Mouse (Mus musculus) stomach, postnatal 0 days (tissue): ENCODE measurements around the gene Pds5b. TPM values are rescaled to one million over a fixed set of nuclear protein-coding genes. Genes with fewer than 3 reads are reported as not detected.

Experiments used
- ATAC-seq: fragments of 200-750 bp; cut with Nextera tagmentation; 2 replicates; pipeline ENCODE4 v1.8.0; 2017; ENCODE audit not compliant: low FRiP score, low TSS enrichment
- DNase-seq: peaks from one replicate; pipeline ENCODE4 v3.0.0-alpha.2; 2016; ENCODE audit warnings: low spot score
- H3K27ac ChIP-seq: fragments of 300-500 bp; sonication (generic); replicated peaks from 2 replicates; pipeline ENCODE4 v1.5.1; 2014; ENCODE audit warnings: mild to moderate bottlenecking, control low read depth
- H3K27me3 ChIP-seq: fragments of 300-500 bp; sonication (generic); 2 replicates; pipeline ENCODE4 v1.6.1; 2014; ENCODE audit warnings: low read length; ENCODE audit not compliant: control insufficient read depth, insufficient read depth
- H3K36me3 ChIP-seq: fragments of 300-500 bp; sonication (generic); 2 replicates; pipeline ENCODE4 v1.6.1; 2014; ENCODE audit warnings: low read length, mixed read lengths; ENCODE audit not compliant: control insufficient read depth, insufficient read depth
- H3K4me1 ChIP-seq: fragments of 300-500 bp; sonication (generic); replicated peaks from 2 replicates; pipeline ENCODE4 v1.6.1; 2014; ENCODE audit warnings: antibody characterized with exemption; ENCODE audit not compliant: control insufficient read depth, insufficient read depth
- H3K4me2 ChIP-seq: fragments of 300-500 bp; sonication (generic); replicated peaks from 2 replicates; pipeline ENCODE4 v1.6.1; 2014; ENCODE audit warnings: low read depth, mild to moderate bottlenecking, control low read depth, moderate library complexity
- H3K4me3 ChIP-seq: fragments of 300-500 bp; sonication (generic); 2 replicates; pipeline ENCODE4 v1.5.1; 2014; ENCODE audit warnings: low read depth, low read length, control low read depth
- H3K9ac ChIP-seq: fragments of 300-500 bp; sonication (generic); 2 replicates; pipeline ENCODE4 v1.6.1; 2014; ENCODE audit warnings: mild to moderate bottlenecking, low read length, control low read depth, mixed read lengths
- H3K9me3 ChIP-seq: fragments of 300-500 bp; sonication (generic); 2 replicates; pipeline ENCODE4 v1.6.1; 2016; ENCODE audit warnings: low read length; ENCODE audit not compliant: control insufficient read depth
- CTCF ChIP-seq: IDR thresholded peaks from 2 replicates; pipeline ENCODE4 v1.5.1; 2016; ENCODE audit warnings: antibody characterized with exemption, low read depth, mild to moderate bottlenecking, moderate library complexity
- EP300 ChIP-seq: optimal IDR thresholded peaks from 2 replicates; pipeline ENCODE3; 2016; ENCODE audit warnings: antibody characterized with exemption
- whole genome bisulfite sequencing: fragments of 180-500 bp; shearing (Covaris S2); extraction: QIAGEN DNeasy Blood & Tissue Kit; methylation state at CpG from one replicate; pipeline ENCODE4 v1.1.7; 2014; 5-methylcytosine and 5-hydroxymethylcytosine counted together
- polyA plus RNA-seq: library from polyadenylated mRNA; unstranded; fragments of >200 nt; fragmentation: Nextera tagmentation; extraction: Ambion mirVana; gene quantifications from 2 replicates; pipeline ENCODE4 v1.2.1, GENCODE M21; 2015

Gene Pds5b
- polyA plus RNA-seq, 1 experiment from 2014 or later: 9.1 TPM

DNA sequence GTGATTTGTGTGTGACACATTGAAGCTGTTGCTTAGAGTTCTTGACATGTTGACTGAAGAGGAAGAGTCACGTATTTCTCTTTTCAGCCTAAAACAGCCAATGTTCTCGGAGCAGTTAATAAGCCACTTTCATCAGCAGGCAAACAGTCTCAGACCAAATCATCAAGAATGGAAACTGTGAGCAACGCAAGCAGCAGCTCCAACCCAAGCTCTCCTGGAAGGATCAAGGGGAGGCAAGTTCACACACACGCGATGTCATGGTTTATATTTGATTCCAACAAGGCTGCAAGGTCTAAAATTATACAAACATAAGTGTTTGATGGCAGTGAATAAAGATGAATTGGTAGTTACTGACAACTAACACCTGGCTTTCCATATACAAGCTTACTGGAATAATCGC is 120.6 kb downstream of the Pds5b start:
- H3K36me3 ChIP-seq: peaks cover 23% of the 10 kb centered on the region
- no peak overlapping the region for H3K9ac ChIP-seq
- no peaks in the 10 kb centered on the region for H3K27me3 ChIP-seq
- no peak overlapping the region for H3K27ac ChIP-seq
- 54% methylated on average over 6 of the region's 6 CpGs for WGBS
- H3K4me3 ChIP-seq: no peak overlapping the region
- no peak overlapping the region for H3K4me2 ChIP-seq
- H3K9me3 ChIP-seq: no peaks in the 10 kb centered on the region
- DNase-seq (no peak), ATAC-seq (no peak)
- TF ChIP-seq EP300: no peak
- TF ChIP-seq CTCF: no peak
- no peaks in the 10 kb centered on the region for H3K4me1 ChIP-seq

DNA sequence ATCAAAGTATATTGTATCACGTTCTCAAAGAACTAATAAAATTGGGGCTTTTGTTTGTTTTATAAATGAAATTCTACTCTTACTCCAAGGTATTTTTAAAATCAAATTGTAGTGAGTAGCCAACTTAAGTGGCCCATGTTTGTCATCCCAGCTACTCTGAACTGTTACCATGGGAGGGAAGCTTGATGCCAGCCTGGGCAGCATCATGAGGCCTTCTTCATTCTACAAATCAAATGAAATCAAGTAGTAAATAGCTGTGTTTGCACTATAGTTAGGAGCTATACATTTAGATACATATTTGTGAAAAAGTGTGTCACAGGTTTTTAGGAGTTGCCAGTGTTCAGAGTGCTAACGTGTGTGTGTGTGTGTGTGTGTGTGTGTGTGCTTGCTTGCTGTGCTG is 126.5 kb downstream of the Pds5b start:
- 89% methylated on average over 2 of the region's 2 CpGs for WGBS
- Histone ChIP-seq H3K4me3 (no peak overlapping the region), H3K9ac (no peak overlapping the region), H3K9me3 (no peaks in the 10 kb centered on the region), H3K36me3 (peaks cover 17% of the 10 kb centered on the region), H3K4me1 (no peaks in the 10 kb centered on the region), H3K27me3 (no peaks in the 10 kb centered on the region), H3K27ac (no peak overlapping the region), H3K4me2 (no peak overlapping the region)
- ATAC-seq: no peak
- TF ChIP-seq EP300 (no peak), CTCF (no peak)
- DNase-seq: no peak

DNA sequence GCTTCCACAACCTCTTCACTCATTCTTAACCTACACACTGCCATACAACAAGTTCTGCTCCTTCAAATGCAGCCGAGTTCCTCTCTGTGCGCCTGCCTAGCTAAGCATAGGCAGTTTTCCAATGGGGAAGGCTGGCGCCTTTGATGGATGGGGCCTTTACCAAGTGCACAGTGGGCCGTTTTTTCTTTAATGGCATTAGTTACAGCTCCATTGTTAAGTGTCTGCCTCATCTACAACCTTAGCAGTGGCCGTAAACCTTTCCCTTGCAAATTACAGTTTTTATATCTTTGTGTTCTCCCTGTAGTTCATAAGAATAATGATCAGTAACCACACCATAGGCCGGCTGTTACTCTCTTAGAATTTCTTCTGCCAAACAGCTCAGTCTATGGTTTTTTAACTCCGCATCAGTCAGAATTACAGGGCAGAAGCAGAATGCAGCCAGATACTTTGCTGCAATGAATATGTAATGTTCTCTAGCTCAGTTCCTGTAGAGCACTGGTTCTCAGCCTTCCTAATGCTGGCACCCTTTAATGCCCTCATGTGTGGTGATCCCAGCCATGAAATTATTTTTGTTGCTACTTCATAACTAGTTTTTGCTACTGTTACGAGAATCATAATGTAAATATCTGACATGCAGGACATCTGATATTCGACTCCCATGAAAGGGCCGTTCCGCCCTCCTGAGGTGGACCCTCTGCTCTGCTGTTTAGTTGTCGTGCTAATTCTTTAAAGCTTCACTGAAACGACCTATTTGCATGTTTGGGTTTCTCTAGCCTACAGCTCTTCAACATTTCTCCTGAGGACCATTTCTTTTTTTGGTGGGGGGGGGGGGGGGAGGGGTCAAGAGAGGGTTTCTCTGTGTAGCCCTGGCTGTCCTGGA is 140.8 kb downstream of the Pds5b start:
- DNase-seq: no peak
- H3K4me2 ChIP-seq: no peak overlapping the region
- H3K9me3 ChIP-seq: no peaks in the 10 kb centered on the region
- TF ChIP-seq CTCF (no peak), EP300 (no peak)
- no peak overlapping the region for H3K4me3 ChIP-seq
- H3K9ac ChIP-seq: no peak overlapping the region
- H3K27me3 ChIP-seq: no peaks in the 10 kb centered on the region
- ATAC-seq: no peak
- H3K36me3 ChIP-seq: no peaks in the 10 kb centered on the region
- H3K27ac ChIP-seq: no peak overlapping the region
- no peaks in the 10 kb centered on the region for H3K4me1 ChIP-seq
- WGBS: 72% methylated on average over 13 of the region's 13 CpGs

DNA sequence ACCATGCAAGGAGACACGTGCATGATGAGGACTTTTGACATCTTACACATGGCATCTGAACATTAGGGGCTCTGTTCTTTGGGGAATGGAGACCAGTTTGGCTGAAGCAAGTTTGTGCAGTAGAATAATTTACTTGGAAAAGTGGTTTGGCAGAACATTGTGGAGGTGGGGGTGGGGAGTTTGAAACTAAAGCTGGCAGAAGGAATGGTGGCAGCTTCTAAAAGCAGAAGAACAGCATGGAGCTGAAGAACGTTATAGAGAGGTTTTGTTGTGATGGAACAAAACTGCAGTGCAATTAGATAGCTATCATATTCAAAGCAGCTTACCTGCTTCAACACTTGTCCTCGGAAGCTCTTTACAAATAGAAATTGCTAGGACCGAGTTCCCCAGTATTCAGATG is 141.9 kb downstream of the Pds5b start:
- no peak overlapping the region for H3K4me2 ChIP-seq
- 84% methylated on average over 4 of the region's 4 CpGs for WGBS
- H3K9me3 ChIP-seq: no peaks in the 10 kb centered on the region
- no peaks in the 10 kb centered on the region for H3K36me3 ChIP-seq
- H3K9ac ChIP-seq: no peak overlapping the region
- no peaks in the 10 kb centered on the region for H3K27me3 ChIP-seq
- no peak overlapping the region for H3K27ac ChIP-seq
- H3K4me1 ChIP-seq: no peaks in the 10 kb centered on the region
- no peak overlapping the region for H3K4me3 ChIP-seq
- TF ChIP-seq CTCF: no peak
- no peak for TF ChIP-seq EP300
- ATAC-seq (no peak), DNase-seq (no peak)

DNA sequence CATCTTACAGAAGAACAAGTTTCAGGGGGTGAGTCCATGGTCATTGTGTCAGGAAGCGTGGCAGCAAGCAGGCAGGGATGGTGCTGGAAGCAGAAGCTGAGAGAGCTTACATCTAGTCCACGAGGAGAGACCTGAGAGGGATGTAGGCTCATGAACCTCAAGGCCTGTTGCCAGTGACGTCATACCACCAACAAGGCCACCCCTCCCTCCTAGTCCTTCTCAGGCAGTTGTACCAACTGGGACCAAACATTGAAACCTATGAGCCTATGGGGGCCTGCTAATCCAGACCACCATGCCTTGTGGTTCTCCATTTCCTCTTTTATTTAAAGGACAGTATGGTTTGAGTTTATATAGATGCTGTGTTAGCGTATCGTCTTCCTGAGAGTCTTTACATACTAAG is 143.2 kb downstream of the Pds5b start:
- Histone ChIP-seq H3K9me3 (no peaks in the 10 kb centered on the region), H3K36me3 (no peaks in the 10 kb centered on the region), H3K9ac (no peak overlapping the region), H3K4me1 (no peaks in the 10 kb centered on the region), H3K27me3 (no peaks in the 10 kb centered on the region), H3K27ac (no peak overlapping the region), H3K4me3 (no peak overlapping the region), H3K4me2 (no peak overlapping the region)
- no peak for TF ChIP-seq CTCF
- TF ChIP-seq EP300: no peak
- WGBS: 89% methylated on average over 5 of the region's 5 CpGs
- ATAC-seq (no peak), DNase-seq (no peak)

DNA sequence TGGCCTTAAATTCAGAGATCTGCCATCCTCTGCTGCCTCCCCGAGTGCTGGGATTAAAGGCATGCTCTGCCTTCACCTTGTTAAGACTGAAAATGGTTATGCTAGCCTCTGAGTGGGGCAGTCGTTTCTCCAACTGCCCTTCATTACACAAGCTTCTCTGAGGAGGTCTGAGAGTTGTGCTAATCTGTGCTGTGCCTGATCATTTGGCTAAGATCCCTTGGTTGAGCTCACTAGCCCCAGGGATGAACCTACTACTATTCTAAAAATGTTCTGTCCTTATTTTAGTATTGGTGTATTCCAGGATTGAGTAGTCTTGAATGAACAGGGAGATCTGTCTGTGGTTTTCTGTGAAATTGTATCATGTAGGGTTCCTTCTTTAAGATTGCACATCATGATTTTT is 144.5 kb downstream of the Pds5b start:
- no peak overlapping the region for H3K4me3 ChIP-seq
- H3K4me1 ChIP-seq: no peaks in the 10 kb centered on the region
- H3K4me2 ChIP-seq: no peak overlapping the region
- TF ChIP-seq CTCF: no peak
- TF ChIP-seq EP300: no peak
- ATAC-seq (no peak), DNase-seq (no peak)
- no peak overlapping the region for H3K27ac ChIP-seq
- 52% methylated on average over 2 of the region's 2 CpGs for WGBS
- no peaks in the 10 kb centered on the region for H3K27me3 ChIP-seq
- no peaks in the 10 kb centered on the region for H3K9me3 ChIP-seq
- no peaks in the 10 kb centered on the region for H3K36me3 ChIP-seq
- H3K9ac ChIP-seq: no peak overlapping the region
